Mouse (Mus musculus) liver, embryonic 14.5 days (tissue): ENCODE data around the gene Phldb2. TPM values are rescaled to one million over a fixed set of nuclear protein-coding genes. Genes with fewer than 3 reads are reported as not detected.

Source experiments
- ATAC-seq: fragments of 200-750 bp; cut with Nextera tagmentation; 2 replicates; pipeline ENCODE4 v1.8.0; 2017; ENCODE audit warnings: moderate number of reproducible peaks, mild to moderate bottlenecking, moderate library complexity; ENCODE audit not compliant: insufficient read depth
- DNase-seq, 3 experiments: peaks; one replicate each; pipeline ENCODE4 v3.0.0-alpha.2; 2012 to 2013; ENCODE audit warnings: low read depth in 3 of 3, low spot score in 3 of 3
- H3K27ac ChIP-seq: fragments of 300-500 bp; sonication (generic); 2 replicates; pipeline ENCODE4 v1.5.1; 2014; ENCODE audit warnings: moderate library complexity, mild to moderate bottlenecking, control low read depth, inconsistent platforms
- H3K27me3 ChIP-seq: fragments of 300-500 bp; sonication (generic); 2 replicates; pipeline ENCODE4 v1.6.1; 2014; ENCODE audit warnings: mild to moderate bottlenecking, low read length, moderate library complexity; ENCODE audit not compliant: control insufficient read depth, insufficient read depth
- H3K36me3 ChIP-seq: fragments of 300-500 bp; sonication (generic); replicated peaks from 2 replicates; pipeline ENCODE4 v1.6.1; 2014; ENCODE audit warnings: low read depth; ENCODE audit not compliant: control insufficient read depth, insufficient read depth
- H3K4me1 ChIP-seq, 2 experiments: fragments of 200-500 bp in 1 of 2; fragments of 300-500 bp in 1 of 2; sonication (generic) in 1 of 2; replicated peaks; 2 replicates each; pipeline ENCODE4 v1.6.1; 2012 to 2014; ENCODE audit warnings: antibody characterized with exemption in 1 of 2, inconsistent platforms in 1 of 2, low read length in 1 of 2; ENCODE audit not compliant: control insufficient read depth in 2 of 2, insufficient read depth in 2 of 2
- H3K4me2 ChIP-seq: fragments of 300-500 bp; sonication (generic); 2 replicates; pipeline ENCODE4 v1.6.1; 2014; ENCODE audit warnings: low read depth, mild to moderate bottlenecking, control low read depth, moderate library complexity
- H3K4me3 ChIP-seq, 2 experiments: fragments of 200-500 bp in 1 of 2; fragments of 300-500 bp in 1 of 2; sonication (generic) in 1 of 2; 2 replicates each; pipeline ENCODE4 v1.5.1; 2012 to 2014; ENCODE audit warnings: low read depth in 2 of 2, low read length in 2 of 2, mild to moderate bottlenecking in 2 of 2, control low read depth in 1 of 2, inconsistent platforms in 1 of 2, moderate library complexity in 1 of 2; ENCODE audit not compliant: insufficient read depth in 1 of 2
- H3K9ac ChIP-seq: fragments of 300-500 bp; sonication (generic); replicated peaks from 2 replicates; pipeline ENCODE4 v1.6.1; 2014; ENCODE audit warnings: mild to moderate bottlenecking, control low read depth, moderate library complexity
- H3K9me3 ChIP-seq: fragments of 300-500 bp; sonication (generic); 2 replicates; pipeline ENCODE4 v1.6.1; 2016; ENCODE audit warnings: low read length, mixed read lengths; ENCODE audit not compliant: control insufficient read depth
- CTCF ChIP-seq: IDR thresholded peaks from 2 replicates; pipeline ENCODE4 v1.5.1; 2016; ENCODE audit warnings: antibody characterized with exemption, low read depth, control low read depth
- EP300 ChIP-seq: IDR thresholded peaks from 2 replicates; pipeline ENCODE4 v1.6.1; 2016; ENCODE audit warnings: antibody characterized with exemption, low read depth
- WGBS: fragments of 180-500 bp; shearing (Covaris S2); extraction: QIAGEN DNeasy Blood & Tissue Kit; methylation state at CpG from one replicate; pipeline ENCODE4 v1.1.7; 2014; ENCODE audit not compliant: insufficient replicate concordance; 5-methylcytosine and 5-hydroxymethylcytosine counted together
- polyA plus RNA-seq, 2 experiments: library from polyadenylated mRNA; depleted of rRNA in 1 of 2; stranded (reverse) in 1 of 2; unstranded in 1 of 2; fragments of >200 nt; fragmentation: Nextera tagmentation in 1 of 2; extraction: Ambion mirVana in 1 of 2; gene quantifications; 2 replicates each; pipeline versions ENCODE4 v1.2.1 to v1.2.3; 2012 to 2014

Phldb2 gene
- polyA plus RNA-seq, 2 experiments = 9.7 to 12.7 TPM

- Histone ChIP-seq H3K27me3 (no peaks in the 10 kb centered on the region), H3K4me2 (no peak overlapping the region), H3K36me3 (no peaks in the 10 kb centered on the region), H3K27ac (no peak overlapping the region), H3K4me1 (no peaks in the 10 kb centered on the region), H3K9me3 (no peaks in the 10 kb centered on the region), H3K4me3 (no peak overlapping the region), H3K9ac (no peak overlapping the region)
- WGBS = 39% methylated on average over 10 of the region's 10 CpGs
- no peak for TF ChIP-seq EP300
- peak; percentile 2; the same call in 1 of the 2 replicates for TF ChIP-seq CTCF
- no peak for ATAC-seq
- no peak for DNase-seq
These were observed 37.7 kb upstream of the Phldb2 start for GRCm38 (mm10) chr16:45990901-45991676.

- TF ChIP-seq EP300 = no peak
- no peak for TF ChIP-seq CTCF
- Histone ChIP-seq H3K4me3 (no peak overlapping the region), H3K4me1 (0 out of 4 replicates have a peak, but pooled peaks cover 0 to 2% of the 10 kb centered on the region in 2 experiments), H3K4me2 (no peak overlapping the region), H3K36me3 (no peaks in the 10 kb centered on the region), H3K9ac (no peak overlapping the region), H3K27me3 (no peaks in the 10 kb centered on the region), H3K27ac (no peak overlapping the region), H3K9me3 (no peaks in the 10 kb centered on the region)
- DNase-seq (no peak), ATAC-seq (no peak)
- WGBS = 44% methylated on average over 1 of the region's 1 CpGs
These were observed 32.8 kb upstream of the Phldb2 start for GRCm38 (mm10) chr16:45986236-45986635.

GRCm38 (mm10) chr16:45984610-45985606 is 31.5 kb upstream of the Phldb2 start:
- Histone ChIP-seq H3K36me3 (no peaks in the 10 kb centered on the region), H3K27me3 (no peaks in the 10 kb centered on the region), H3K9ac (no peak overlapping the region), H3K4me3 (no peak overlapping the region), H3K9me3 (no peaks in the 10 kb centered on the region), H3K27ac (no peak overlapping the region), H3K4me2 (no peak overlapping the region), H3K4me1 (0 out of 4 replicates have a peak, but pooled peaks cover 0 to 2% of the 10 kb centered on the region in 2 experiments)
- peak in 2 of 3 experiments; percentile 13 to 18 for DNase-seq
- TF ChIP-seq EP300 (no peak), CTCF (no peak)
- ATAC-seq = peak; percentile 57; the same call in 1 of the 2 replicates
- 50% methylated on average over 4 of the region's 4 CpGs for WGBS

GRCm38 (mm10) chr16:45976251-45976650 is 22.9 kb upstream of the Phldb2 start:
- 60% methylated on average over 1 of the region's 1 CpGs for WGBS
- Histone ChIP-seq H3K4me3 (no peak overlapping the region), H3K9me3 (no peaks in the 10 kb centered on the region), H3K9ac (no peak overlapping the region), H3K27me3 (no peaks in the 10 kb centered on the region), H3K36me3 (no peaks in the 10 kb centered on the region), H3K4me1 (no peaks in the 10 kb centered on the region), H3K27ac (no peak overlapping the region), H3K4me2 (no peak overlapping the region)
- TF ChIP-seq EP300 (no peak), CTCF (no peak)
- DNase-seq = no peak
- ATAC-seq = no peak
